Mouse (Mus musculus): ENCODE data around the gene Cd244a.

GRCm38 (mm10) chr1:171607176-171607575 lies 48.2 kb downstream of the Cd244a start, which contains the start of gene Ly9:
- TF ChIP-seq TCF3 (IDR thresholded peaks at IDR 0.05; ENCODE audit: insufficient read length, low read depth) (no peak), MAX (IDR thresholded peaks at IDR 0.05; ENCODE audit: low read depth) (no peak), POLR2A (IDR thresholded peaks at IDR 0.05; ENCODE audit: insufficient read length, low read depth) (no peak)
